Comparison of ENCODE assay signal across 31 mouse cellular contexts in the genomic region with DNA sequence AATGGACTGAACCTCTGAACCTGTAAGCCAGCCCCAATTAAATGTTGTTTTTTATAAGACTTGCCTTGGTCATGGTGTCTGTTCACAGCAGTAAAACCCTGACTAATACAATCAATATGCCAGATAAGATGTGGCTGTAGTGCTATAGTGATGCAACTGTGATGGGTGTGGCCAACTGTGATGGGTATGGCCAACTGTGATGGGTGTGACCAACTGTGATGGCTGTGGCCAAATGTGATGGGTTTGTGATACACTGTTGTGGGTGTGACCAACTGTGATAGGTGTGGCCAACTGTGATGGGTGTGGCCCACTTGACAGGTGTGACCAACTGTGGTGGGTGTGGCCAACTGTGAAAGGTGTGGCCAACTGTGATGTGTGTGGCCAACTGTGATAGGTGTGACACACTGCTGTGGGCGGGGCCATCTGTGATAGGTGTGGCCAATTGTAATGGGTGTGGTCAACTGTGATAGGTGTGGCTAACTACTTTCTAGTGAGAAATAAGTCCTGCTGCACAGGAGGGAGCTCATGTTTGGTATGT. TPM values are rescaled to one million over a fixed set of nuclear protein-coding genes. Genes with fewer than 3 reads are reported as not detected.
DNase-seq lines count a peak whose midpoint lies in the region; ATAC-seq and TF ChIP-seq lines count a peak whose summit lies in the region.
"Had no signal": no experiment of that assay in that cellular context is flagged by ENCODE, and none has a peak within 500 bp of the region (broad histone marks: within the 10 kb centered on the region; RNA-seq: fewer than 3 reads in every experiment).

No protein-coding gene starts in this region.

- H3K4me3 ChIP-seq in forebrain, embryonic 11.5 days (ENCODE audit: low read depth, low read length): no peak overlapping the region
- no peak overlapping the region for H3K4me3 ChIP-seq in forebrain, embryonic 10.5 days
- H3K4me3 ChIP-seq in megakaryocyte, embryonic 14.5 days (replicated peaks): peak overlapping the region; percentile 17
- no peak overlapping the region for H3K4me3 ChIP-seq in embryonic facial prominence, embryonic 15.5 days (replicated peaks)
- H3K4me3 ChIP-seq in stomach, postnatal 0 days (ENCODE audit: low read depth, low read length): no peak overlapping the region
- H3K4me3 ChIP-seq in hindbrain, embryonic 14.5 days (replicated peaks; ENCODE audit: low read length): no peak overlapping the region
- H3K4me3 ChIP-seq: heart, embryonic 10.5 days; hindbrain, embryonic 12.5 days; limb, embryonic 12.5 days; neural tube, embryonic 15.5 days had no signal

- WGBS in forebrain, embryonic 11.5 days: 74% methylated on average over 1 of the region's 1 CpGs
- 81% methylated on average over 1 of the region's 1 CpGs for WGBS in forebrain, embryonic 10.5 days
- 77% methylated on average over 1 of the region's 1 CpGs for WGBS in embryonic facial prominence, embryonic 15.5 days
- WGBS in stomach, postnatal 0 days: 73% methylated on average over 1 of the region's 1 CpGs
- WGBS in hindbrain, embryonic 14.5 days: 82% methylated on average over 1 of the region's 1 CpGs

- H3K4me1 ChIP-seq in forebrain, embryonic 11.5 days (replicated peaks; ENCODE audit: control insufficient read depth, insufficient read depth, low read length): no peaks in the 10 kb centered on the region
- H3K4me1 ChIP-seq in forebrain, embryonic 10.5 days: no peaks in the 10 kb centered on the region
- no peaks in the 10 kb centered on the region for H3K4me1 ChIP-seq in megakaryocyte, embryonic 14.5 days
- H3K4me1 ChIP-seq in embryonic facial prominence, embryonic 15.5 days: no peaks in the 10 kb centered on the region
- no peaks in the 10 kb centered on the region for H3K4me1 ChIP-seq in stomach, postnatal 0 days (replicated peaks; ENCODE audit: control insufficient read depth, insufficient read depth)
- H3K4me1 ChIP-seq in hindbrain, embryonic 14.5 days (replicated peaks; ENCODE audit: control insufficient read depth, insufficient read depth, low read length): no peaks in the 10 kb centered on the region
- H3K4me1 ChIP-seq: heart, embryonic 10.5 days; hindbrain, embryonic 12.5 days; limb, embryonic 12.5 days; neural tube, embryonic 15.5 days had no signal

- no peaks in the 10 kb centered on the region for H3K36me3 ChIP-seq in forebrain, embryonic 11.5 days (ENCODE audit: control insufficient read depth, insufficient read depth, low read length)
- no peaks in the 10 kb centered on the region for H3K36me3 ChIP-seq in forebrain, embryonic 10.5 days (replicated peaks)
- H3K36me3 ChIP-seq in megakaryocyte, embryonic 14.5 days (replicated peaks; ENCODE audit: low read length): no peaks in the 10 kb centered on the region
- H3K36me3 ChIP-seq in embryonic facial prominence, embryonic 15.5 days: no peaks in the 10 kb centered on the region
- H3K36me3 ChIP-seq in stomach, postnatal 0 days (ENCODE audit: control insufficient read depth, insufficient read depth, low read length): no peaks in the 10 kb centered on the region
- no peaks in the 10 kb centered on the region for H3K36me3 ChIP-seq in hindbrain, embryonic 14.5 days (replicated peaks; ENCODE audit: control insufficient read depth, insufficient read depth)
- H3K36me3 ChIP-seq: heart, embryonic 10.5 days; hindbrain, embryonic 12.5 days; limb, embryonic 12.5 days; neural tube, embryonic 15.5 days had no signal

- TF ChIP-seq EP300 in stomach, postnatal 0 days (optimal IDR thresholded peaks at IDR 0.05): no peak

- no peaks in the 10 kb centered on the region for H3K27me3 ChIP-seq in forebrain, embryonic 11.5 days (ENCODE audit: control insufficient read depth, insufficient read depth, low read length)
- no peaks in the 10 kb centered on the region for H3K27me3 ChIP-seq in forebrain, embryonic 10.5 days (ENCODE audit: poor library complexity, severe bottlenecking)
- peaks cover 40% of the 10 kb centered on the region for H3K27me3 ChIP-seq in megakaryocyte, embryonic 14.5 days (replicated peaks)
- no peaks in the 10 kb centered on the region for H3K27me3 ChIP-seq in embryonic facial prominence, embryonic 15.5 days
- H3K27me3 ChIP-seq in stomach, postnatal 0 days (ENCODE audit: control insufficient read depth, insufficient read depth, low read length): no peaks in the 10 kb centered on the region
- H3K27me3 ChIP-seq in hindbrain, embryonic 14.5 days (ENCODE audit: control insufficient read depth, insufficient read depth, low read length): no peaks in the 10 kb centered on the region
- H3K27me3 ChIP-seq: hindbrain, embryonic 12.5 days; limb, embryonic 12.5 days; neural tube, embryonic 15.5 days had no signal

- H3K27ac ChIP-seq in forebrain, embryonic 11.5 days (ENCODE audit: low read depth, low read length): no peak overlapping the region
- H3K27ac ChIP-seq in forebrain, embryonic 10.5 days: no peak overlapping the region
- no peak overlapping the region for H3K27ac ChIP-seq in embryonic facial prominence, embryonic 15.5 days (replicated peaks)
- H3K27ac ChIP-seq in stomach, postnatal 0 days (replicated peaks): no peak overlapping the region
- H3K27ac ChIP-seq in hindbrain, embryonic 14.5 days: no peak overlapping the region
- H3K27ac ChIP-seq: heart, embryonic 10.5 days; hindbrain, embryonic 12.5 days; limb, embryonic 12.5 days; neural tube, embryonic 15.5 days had no signal

- no peaks in the 10 kb centered on the region for H3K9me3 ChIP-seq in forebrain, embryonic 11.5 days (ENCODE audit: control insufficient read depth, low read length)
- H3K9me3 ChIP-seq in forebrain, embryonic 10.5 days: no peaks in the 10 kb centered on the region
- H3K9me3 ChIP-seq in megakaryocyte, embryonic 14.5 days: peaks cover 31% of the 10 kb centered on the region
- no peaks in the 10 kb centered on the region for H3K9me3 ChIP-seq in embryonic facial prominence, embryonic 15.5 days (replicated peaks)
- H3K9me3 ChIP-seq in stomach, postnatal 0 days (ENCODE audit: control insufficient read depth, low read length): no peaks in the 10 kb centered on the region
- H3K9me3 ChIP-seq in hindbrain, embryonic 14.5 days (ENCODE audit: control insufficient read depth, low read length): no peaks in the 10 kb centered on the region
- H3K9me3 ChIP-seq: neural tube, embryonic 15.5 days had no signal

- peak; percentile 49 for DNase-seq in forebrain, embryonic 11.5 days (ENCODE audit: low spot score)
- DNase-seq in forebrain, embryonic 10.5 days (ENCODE audit: extremely low spot score, low spot score): no peak
- DNase-seq in stomach, postnatal 0 days (ENCODE audit: low spot score): no peak
- DNase-seq in hindbrain, embryonic 14.5 days (ENCODE audit: low spot score): no peak
- no peak for DNase-seq in right cerebral cortex, postnatal 25 days
- DNase-seq: adrenal gland, adult 8-10 months; cerebellum, adult 11 months; cerebellum, adult 9-11 months; gastrocnemius, postnatal 10 days; heart, postnatal 36 days; kidney, adult 8-10 months; kidney, postnatal 10 days; layer of hippocampus, postnatal 36 days; lung, postnatal 36 days; midbrain, embryonic 14.5 days; retina, postnatal 1 day; spleen, adult 18-20 months; thymus, adult 18-20 months; thymus, postnatal 25 days had no signal

- ATAC-seq in forebrain, embryonic 11.5 days (replicated peaks; ENCODE audit: low FRiP score): no peak
- ATAC-seq in megakaryocyte, adult 5-6 weeks (ENCODE audit: poor library complexity, severe bottlenecking): no peak
- ATAC-seq in embryonic facial prominence, embryonic 15.5 days (ENCODE audit: insufficient number of reproducible peaks, low FRiP score, low TSS enrichment, low read depth): 0 out of 2 replicates have a peak, but pooled peaks have one; percentile 43
- peak; percentile 66 for ATAC-seq in stomach, postnatal 0 days (ENCODE audit: low FRiP score, low TSS enrichment)
- no peak for ATAC-seq in hindbrain, embryonic 14.5 days (ENCODE audit: low FRiP score)
- ATAC-seq: forebrain, embryonic 16.5 days; inflammation-experienced regulatory T-cells, adult 6 months had no signal

- TF ChIP-seq CTCF in stomach, postnatal 0 days (IDR thresholded peaks at IDR 0.05; ENCODE audit: low read depth): no peak

- H3K4me2 ChIP-seq in forebrain, embryonic 11.5 days (ENCODE audit: low read depth, low read length, severe bottlenecking): no peak overlapping the region
- no peak overlapping the region for H3K4me2 ChIP-seq in embryonic facial prominence, embryonic 15.5 days (replicated peaks)
- no peak overlapping the region for H3K4me2 ChIP-seq in stomach, postnatal 0 days (replicated peaks; ENCODE audit: low read depth)
- no peak overlapping the region for H3K4me2 ChIP-seq in hindbrain, embryonic 14.5 days (replicated peaks)
- H3K4me2 ChIP-seq: hindbrain, embryonic 12.5 days; limb, embryonic 12.5 days; neural tube, embryonic 15.5 days had no signal

- no peak overlapping the region for H3K9ac ChIP-seq in forebrain, embryonic 11.5 days (ENCODE audit: low read length)
- H3K9ac ChIP-seq in embryonic facial prominence, embryonic 15.5 days: no peak overlapping the region
- H3K9ac ChIP-seq in stomach, postnatal 0 days (ENCODE audit: low read length): no peak overlapping the region
- H3K9ac ChIP-seq in hindbrain, embryonic 14.5 days: no peak overlapping the region
- H3K9ac ChIP-seq: hindbrain, embryonic 12.5 days; limb, embryonic 12.5 days; neural tube, embryonic 15.5 days had no signal

RNA-seq across cellular contexts. Expression of gene BC049352, which starts 10.7 kb away (rescaled TPM):
- not detected in 2 replicates for polyA plus RNA-seq in forebrain, embryonic 11.5 days (2014; fragmentation: Nextera tagmentation; extraction: Ambion mirVana)
- polyA plus RNA-seq in forebrain, embryonic 10.5 days (2016; fragmentation: Nextera tagmentation; extraction: Ambion mirVana): not detected in 2 replicates
- polyA plus RNA-seq in megakaryocyte, embryonic 14.5 days (2012; ENCODE audit: insufficient read depth, low replicate concordance): 0.13 TPM in 1 of 2 replicates, not detected in the other
- not detected in 2 replicates for total RNA-seq in megakaryocyte, adult 5-6 weeks (2015)
- not detected in 2 replicates for total RNA-seq in megakaryocyte, adult 5-6 weeks (2017)
- 5.4 and 6.7 TPM in 2 replicates for polyA plus RNA-seq in embryonic facial prominence, embryonic 15.5 days (2015; fragmentation: Nextera tagmentation; extraction: Ambion mirVana)
- 0.11 and 0.12 TPM in 2 replicates for polyA plus RNA-seq in stomach, postnatal 0 days (2015; fragmentation: Nextera tagmentation; extraction: Ambion mirVana)
- not detected in 2 replicates for polyA plus RNA-seq in hindbrain, embryonic 14.5 days (2014; fragmentation: Nextera tagmentation; extraction: Ambion mirVana)
- total RNA-seq: gastrocnemius, postnatal 10 days; heart, postnatal 36 days had no signal
- polyA plus RNA-seq: heart, embryonic 10.5 days; hindbrain, embryonic 12.5 days; large intestine, adult 2 months; limb, embryonic 12.5 days; midbrain, embryonic 14.5 days; neural tube, embryonic 15.5 days; stomach, embryonic 16.5 days had no signal

RNA-seq across cellular contexts. Expression of gene Tmprss4, which starts 32.8 kb away (rescaled TPM):
- polyA plus RNA-seq in forebrain, embryonic 11.5 days (2014; fragmentation: Nextera tagmentation; extraction: Ambion mirVana): not detected in 2 replicates
- 0.19 TPM in 1 of 2 replicates, not detected in the other for polyA plus RNA-seq in forebrain, embryonic 10.5 days (2016; fragmentation: Nextera tagmentation; extraction: Ambion mirVana)
- polyA plus RNA-seq in megakaryocyte, embryonic 14.5 days (2012; ENCODE audit: insufficient read depth, low replicate concordance): not detected in 2 replicates
- 0.34 TPM in 1 of 2 replicates, not detected in the other for total RNA-seq in megakaryocyte, adult 5-6 weeks (2015)
- 0.07 TPM in 1 of 2 replicates, not detected in the other for total RNA-seq in megakaryocyte, adult 5-6 weeks (2017)
- 14.1 and 16.6 TPM in 2 replicates for polyA plus RNA-seq in embryonic facial prominence, embryonic 15.5 days (2015; fragmentation: Nextera tagmentation; extraction: Ambion mirVana)
- polyA plus RNA-seq in stomach, postnatal 0 days (2015; fragmentation: Nextera tagmentation; extraction: Ambion mirVana): 23.4 and 25.3 TPM in 2 replicates
- not detected in 2 replicates for polyA plus RNA-seq in hindbrain, embryonic 14.5 days (2014; fragmentation: Nextera tagmentation; extraction: Ambion mirVana)
- total RNA-seq: adrenal gland, adult 8-10 months; gastrocnemius, postnatal 10 days; heart, postnatal 36 days; layer of hippocampus, postnatal 36 days had no signal
- polyA plus RNA-seq: forebrain, embryonic 16.5 days; heart, embryonic 10.5 days; inflammation-experienced regulatory T-cells, adult 6 months; limb, embryonic 12.5 days; midbrain, embryonic 14.5 days; neural tube, embryonic 15.5 days had no signal

RNA-seq across cellular contexts. Expression of gene Scn4b, which starts 32.9 kb away (rescaled TPM):
- polyA plus RNA-seq in forebrain, embryonic 11.5 days (2014; fragmentation: Nextera tagmentation; extraction: Ambion mirVana): 0.19 and 0.21 TPM in 2 replicates
- 0.25 and 0.41 TPM in 2 replicates for polyA plus RNA-seq in forebrain, embryonic 10.5 days (2016; fragmentation: Nextera tagmentation; extraction: Ambion mirVana)
- not detected in 2 replicates for polyA plus RNA-seq in megakaryocyte, embryonic 14.5 days (2012; ENCODE audit: insufficient read depth, low replicate concordance)
- total RNA-seq in megakaryocyte, adult 5-6 weeks (2015): not detected in 2 replicates
- 0.04 TPM in 1 of 2 replicates, not detected in the other for total RNA-seq in megakaryocyte, adult 5-6 weeks (2017)
- 1.00 and 1.6 TPM in 2 replicates for polyA plus RNA-seq in embryonic facial prominence, embryonic 15.5 days (2015; fragmentation: Nextera tagmentation; extraction: Ambion mirVana)
- polyA plus RNA-seq in stomach, postnatal 0 days (2015; fragmentation: Nextera tagmentation; extraction: Ambion mirVana): 0.11 TPM in 2 replicates
- polyA plus RNA-seq in hindbrain, embryonic 14.5 days (2014; fragmentation: Nextera tagmentation; extraction: Ambion mirVana): 0.07 and 0.17 TPM in 2 replicates
- polyA plus RNA-seq: inflammation-experienced regulatory T-cells, adult 6 months had no signal

RNA-seq across cellular contexts. Expression of gene Scn2b, which starts 53.6 kb away (rescaled TPM):
- polyA plus RNA-seq in forebrain, embryonic 11.5 days (2014; fragmentation: Nextera tagmentation; extraction: Ambion mirVana): 2.9 and 3.2 TPM in 2 replicates
- 3.6 and 4.5 TPM in 2 replicates for polyA plus RNA-seq in forebrain, embryonic 10.5 days (2016; fragmentation: Nextera tagmentation; extraction: Ambion mirVana)
- 0.09 TPM in 1 of 2 replicates, not detected in the other for polyA plus RNA-seq in megakaryocyte, embryonic 14.5 days (2012; ENCODE audit: insufficient read depth, low replicate concordance)
- 0.42 and 0.78 TPM in 2 replicates for total RNA-seq in megakaryocyte, adult 5-6 weeks (2015)
- total RNA-seq in megakaryocyte, adult 5-6 weeks (2017): 0.95 and 0.98 TPM in 2 replicates
- polyA plus RNA-seq in embryonic facial prominence, embryonic 15.5 days (2015; fragmentation: Nextera tagmentation; extraction: Ambion mirVana): 4.1 and 4.4 TPM in 2 replicates
- 0.84 and 0.94 TPM in 2 replicates for polyA plus RNA-seq in stomach, postnatal 0 days (2015; fragmentation: Nextera tagmentation; extraction: Ambion mirVana)
- 6.9 and 8.1 TPM in 2 replicates for polyA plus RNA-seq in hindbrain, embryonic 14.5 days (2014; fragmentation: Nextera tagmentation; extraction: Ambion mirVana)
- total RNA-seq: liver, adult 2 months had no signal
- polyA plus RNA-seq: liver, adult 2 months had no signal

Comparison
In these comparisons a context has a peak if more than half of its experiments do, and no peak if none do; other contexts are left out.
1. ATAC-seq: peak in embryonic facial prominence, embryonic 15.5 days (single experiment) and stomach, postnatal 0 days (single experiment); none in forebrain, embryonic 11.5 days (single experiment), megakaryocyte, adult 5-6 weeks (single experiment) and hindbrain, embryonic 14.5 days (single experiment).
2. RNA of gene Tmprss4, which starts 32.8 kb away (polyA plus RNA-seq): 23.4 to 25.3 TPM in stomach, postnatal 0 days and 14.1 to 16.6 TPM in embryonic facial prominence, embryonic 15.5 days; 0.19 TPM in forebrain, embryonic 10.5 days, not detected in forebrain, embryonic 11.5 days, not detected in megakaryocyte, embryonic 14.5 days and not detected in hindbrain, embryonic 14.5 days; every median in the first group is over 10 times any median in the second.